Mouse (Mus musculus) lung, adult 18-20 months (tissue): ENCODE data around the gene Gmds.

Experiments
- DNase-seq, 2 experiments: peaks; one replicate each; pipeline ENCODE4 v3.0.0; 2022; ENCODE audit warnings: mixed read lengths in 2 of 2

Gene Gmds

GRCm38 (mm10) chr13:32158240-32158639 lies 180.3 kb downstream of the Gmds start:
- DNase-seq = no peak

GRCm38 (mm10) chr13:32145916-32146315 lies 192.6 kb downstream of the Gmds start:
- no peak for DNase-seq

- DNase-seq = no peak
Measured at GRCm38 (mm10) chr13:32145179-32145578, 193.4 kb downstream of the Gmds start.

GRCm38 (mm10) chr13:32143651-32144050 lies 194.9 kb downstream of the Gmds start:
- DNase-seq = no peak

GRCm38 (mm10) chr13:32134663-32135273 lies 203.8 kb downstream of the Gmds start:
- no peak for DNase-seq

GRCm38 (mm10) chr13:32129970-32130369 lies 208.6 kb downstream of the Gmds start:
- DNase-seq = no peak

- DNase-seq = no peak
Measured at GRCm38 (mm10) chr13:32118386-32118785, 220.2 kb downstream of the Gmds start.

- DNase-seq = no peak
Measured at GRCm38 (mm10) chr13:32115468-32115867, 223.1 kb downstream of the Gmds start.

- DNase-seq = no peak
Measured at GRCm38 (mm10) chr13:32113875-32114274, 224.7 kb downstream of the Gmds start.

GRCm38 (mm10) chr13:32088303-32088977 lies 250.1 kb downstream of the Gmds start:
- DNase-seq = no peak

- DNase-seq = no peak
Measured at GRCm38 (mm10) chr13:32080520-32081249, 257.9 kb downstream of the Gmds start.

GRCm38 (mm10) chr13:32073630-32074029 lies 264.9 kb downstream of the Gmds start:
- no peak for DNase-seq

- no peak for DNase-seq
Measured at GRCm38 (mm10) chr13:32055321-32055720, 283.2 kb downstream of the Gmds start.

GRCm38 (mm10) chr13:32053587-32053986 lies 285.0 kb downstream of the Gmds start:
- no peak for DNase-seq

- DNase-seq = no peak
Measured at GRCm38 (mm10) chr13:32047980-32048959, 290.3 kb downstream of the Gmds start.

- DNase-seq = no peak
Measured at GRCm38 (mm10) chr13:32046961-32047360, 291.6 kb downstream of the Gmds start.

GRCm38 (mm10) chr13:32042748-32043147 lies 295.8 kb downstream of the Gmds start:
- DNase-seq = no peak

GRCm38 (mm10) chr13:32040822-32041221 lies 297.7 kb downstream of the Gmds start:
- no peak for DNase-seq

- no peak for DNase-seq
Measured at GRCm38 (mm10) chr13:32036902-32037301, 301.6 kb downstream of the Gmds start.

- DNase-seq = no peak
Measured at GRCm38 (mm10) chr13:32034799-32035448, 303.6 kb downstream of the Gmds start.

- no peak for DNase-seq
Measured at GRCm38 (mm10) chr13:32034139-32034538, 304.4 kb downstream of the Gmds start.
